Mouse (Mus musculus): ENCODE results near the gene A4gnt.

The A4gnt gene

DNA sequence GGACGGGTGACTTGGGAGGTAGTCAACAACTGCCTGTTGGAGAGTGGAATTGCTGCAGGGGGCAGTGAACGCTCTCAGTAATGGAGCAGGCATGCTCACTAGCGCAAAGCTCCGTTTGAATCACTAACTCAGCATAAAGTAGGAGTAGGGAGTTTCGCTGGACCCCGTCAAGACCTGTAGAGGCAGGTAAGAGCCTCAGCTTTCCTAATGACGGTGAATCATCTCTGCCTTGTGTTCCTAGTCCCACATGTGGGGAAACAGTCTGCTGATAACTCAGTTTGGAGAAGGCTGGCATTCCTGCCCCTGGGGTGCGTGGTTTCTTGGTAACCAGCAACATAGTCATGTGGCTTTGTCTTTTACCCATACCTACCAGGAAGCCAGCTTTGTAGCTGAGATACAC, 20.0 kb downstream of the A4gnt start:
- peak; percentile 37 for DNase-seq (ENCODE audit: low spot score)

- DNase-seq (ENCODE audit: low spot score): peak; percentile 13
These were observed 24.5 kb downstream of the A4gnt start for GRCm38 (mm10) chr9:99636776-99637175.

DNA sequence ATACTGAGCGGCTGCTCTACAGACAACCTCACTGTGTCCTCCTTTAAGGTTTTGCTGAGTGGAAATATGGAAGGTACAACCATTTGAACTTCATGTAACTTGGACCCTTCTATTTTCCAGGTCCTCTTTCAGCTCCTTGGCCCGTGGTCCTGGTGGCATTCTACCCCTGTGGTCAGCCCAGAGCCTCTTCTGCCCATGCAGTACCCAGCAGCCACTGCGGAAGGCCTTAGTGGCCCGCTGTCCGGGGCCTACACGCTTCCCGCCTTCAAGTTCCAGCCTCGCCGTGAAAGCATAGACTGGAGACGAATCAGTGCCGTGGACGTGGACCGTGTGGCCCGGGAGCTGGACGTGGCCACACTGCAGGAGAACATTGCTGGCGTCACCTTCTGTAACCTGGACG, 24.9 kb downstream of the A4gnt start:
- DNase-seq (ENCODE audit: low spot score): no peak

- DNase-seq (ENCODE audit: low spot score): no peak
These were observed 25.4 kb downstream of the A4gnt start for GRCm38 (mm10) chr9:99637736-99638135.

DNA sequence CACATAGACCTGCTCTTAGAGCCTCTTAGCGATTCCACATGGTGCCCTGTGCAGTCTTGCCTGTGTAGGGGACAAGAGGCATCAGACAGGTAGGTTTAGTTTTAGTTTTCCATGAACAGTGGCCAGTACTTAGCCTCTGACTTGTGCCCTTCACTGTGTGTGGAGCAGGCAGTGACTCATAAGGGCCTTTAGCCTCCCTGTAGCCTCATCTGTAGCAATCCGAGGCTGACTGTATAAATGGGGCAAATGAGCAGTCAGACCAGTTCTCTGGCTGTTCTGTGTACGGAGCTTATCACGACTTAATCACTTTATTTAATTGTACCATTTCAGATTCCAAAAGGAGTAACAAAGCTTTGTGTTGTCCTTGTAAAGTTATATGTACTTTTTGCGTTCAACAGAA, 27.7 kb downstream of the A4gnt start:
- no peak for DNase-seq (ENCODE audit: low spot score)

DNA sequence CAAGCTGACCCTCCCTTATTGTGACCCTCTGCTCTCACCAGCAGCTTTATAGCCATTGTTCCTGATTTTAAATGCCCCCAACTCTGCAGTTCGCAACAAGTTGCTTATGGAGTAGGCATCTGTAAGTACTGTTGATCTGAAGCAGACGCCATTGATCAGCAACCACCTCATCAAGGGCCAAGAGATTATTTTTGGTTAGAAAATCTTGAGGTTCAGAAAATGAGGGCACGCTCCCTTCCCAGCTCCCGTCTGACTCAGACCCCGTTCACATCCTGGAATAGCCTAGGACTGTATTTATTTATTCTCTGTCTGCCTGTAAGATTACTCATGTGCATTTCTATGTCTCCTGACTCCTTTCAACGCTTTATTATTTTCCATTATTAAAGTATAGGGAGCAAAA, 33.1 kb downstream of the A4gnt start:
- no peak for DNase-seq (ENCODE audit: low spot score)

- no peak for DNase-seq (ENCODE audit: low spot score)
These were observed 33.8 kb downstream of the A4gnt start for GRCm38 (mm10) chr9:99646102-99646501.

GRCm38 (mm10) chr9:99660756-99661155, 48.5 kb downstream of the A4gnt start:
- no peak for DNase-seq (ENCODE audit: low spot score)

DNA sequence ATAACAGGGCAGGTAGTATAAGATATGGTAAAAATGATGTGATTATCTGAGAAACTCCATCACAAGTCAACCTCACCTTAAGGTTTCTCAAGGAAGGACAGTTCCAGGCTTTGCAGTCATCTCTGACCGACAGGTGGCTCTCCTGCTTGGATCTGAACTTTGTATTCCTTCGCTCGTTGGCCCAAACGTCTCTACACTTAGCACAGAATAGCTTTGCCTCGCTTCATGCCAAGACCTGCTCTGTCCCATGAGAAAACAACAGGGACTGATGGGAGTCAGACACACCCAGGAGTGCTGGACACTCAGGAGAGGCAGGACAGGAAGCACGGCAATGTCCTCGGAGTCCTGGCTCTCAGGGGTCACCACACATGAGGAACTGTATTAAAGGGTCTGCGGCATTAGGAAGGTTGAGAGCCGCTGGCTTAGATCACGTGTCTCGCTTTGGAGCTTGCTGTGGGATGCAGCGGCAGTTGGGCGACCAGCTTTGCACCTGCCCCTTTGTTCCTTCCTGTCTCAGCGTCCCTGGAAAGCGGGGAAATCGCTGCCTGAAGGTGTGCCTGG, 49.4 kb downstream of the A4gnt start:
- DNase-seq (ENCODE audit: low spot score): no peak

DNA sequence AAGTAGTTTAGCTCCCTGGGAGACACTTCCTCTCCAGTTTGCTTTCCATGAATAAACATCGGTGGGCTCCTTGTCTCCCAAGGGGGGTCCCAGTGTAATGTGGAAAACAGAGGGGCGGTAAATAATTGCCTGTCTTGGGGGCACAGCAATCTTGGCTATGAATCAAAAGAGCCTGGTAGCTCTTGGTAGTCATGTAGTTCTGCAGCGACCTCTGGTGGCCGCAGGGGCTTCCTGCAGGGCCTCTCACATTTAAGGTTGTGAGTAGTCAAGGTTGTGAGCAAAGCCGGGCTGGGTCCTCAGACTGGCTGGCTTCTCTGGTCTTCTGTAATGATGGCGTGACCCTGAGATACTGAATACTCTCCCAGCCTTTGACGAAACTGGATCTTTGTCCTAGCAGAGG, 50.1 kb downstream of the A4gnt start:
- DNase-seq (ENCODE audit: low spot score): peak; percentile 71

DNA sequence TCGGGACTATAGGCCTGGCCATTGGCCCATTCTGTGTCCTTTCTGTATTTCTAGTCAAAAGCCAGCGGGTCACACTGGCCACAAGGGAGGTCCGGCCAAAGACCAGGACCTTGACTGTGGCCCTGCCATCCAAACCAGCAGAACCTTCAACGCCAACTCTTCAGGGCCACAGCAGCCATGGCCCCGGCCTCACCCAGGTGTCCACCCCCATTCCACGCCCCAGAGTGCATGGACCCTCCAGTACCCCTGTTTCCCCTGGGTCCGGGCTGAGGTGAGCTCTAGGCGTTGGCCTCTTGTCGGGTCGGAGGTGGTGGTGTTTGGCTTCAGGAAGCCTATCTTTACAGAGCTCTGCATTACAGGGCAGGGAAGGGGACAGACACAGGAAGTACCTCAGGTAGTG, 50.6 kb downstream of the A4gnt start:
- no peak for DNase-seq (ENCODE audit: low spot score)

GRCm38 (mm10) chr9:99667596-99667995, 55.3 kb downstream of the A4gnt start:
- no peak for DNase-seq (ENCODE audit: low spot score)

- DNase-seq (ENCODE audit: low spot score): peak; percentile 10
These were observed 59.3 kb downstream of the A4gnt start for GRCm38 (mm10) chr9:99671603-99672002.
